Mouse (Mus musculus) kidney, adult 9 months (tissue): ENCODE measurements around the gene St6galnac6.

Experiments
- DNase-seq: peaks from one replicate; pipeline ENCODE4 v3.0.0; 2022

St6galnac6 gene

GRCm38 (mm10) chr2:32599409-32599808 is at the start of gene St6galnac6:
TSS of gene St6galnac6 (plus strand) at chr2:32599709.
- DNase-seq, result no peak

- DNase-seq, result no peak
Observed at GRCm38 (mm10) chr2:32549764-32550163, 49.7 kb upstream of the St6galnac6 start.

- DNase-seq, result no peak
Observed at GRCm38 (mm10) chr2:32551236-32551635, 48.3 kb upstream of the St6galnac6 start.

GRCm38 (mm10) chr2:32553592-32554148 is 45.8 kb upstream of the St6galnac6 start:
- DNase-seq, result no peak

- DNase-seq, result no peak
Observed at GRCm38 (mm10) chr2:32555484-32555883, 44.0 kb upstream of the St6galnac6 start.

- no peak for DNase-seq
Observed at GRCm38 (mm10) chr2:32556019-32556418, 43.5 kb upstream of the St6galnac6 start.

GRCm38 (mm10) chr2:32559570-32559969 is 39.9 kb upstream of the St6galnac6 start:
- DNase-seq, result no peak

GRCm38 (mm10) chr2:32566536-32567063 is 32.9 kb upstream of the St6galnac6 start:
- peak; percentile 79 for DNase-seq

- no peak for DNase-seq
Observed at GRCm38 (mm10) chr2:32568149-32568548, 31.4 kb upstream of the St6galnac6 start.

GRCm38 (mm10) chr2:32568941-32569340 is 30.6 kb upstream of the St6galnac6 start:
- no peak for DNase-seq

GRCm38 (mm10) chr2:32570698-32571494 is 28.6 kb upstream of the St6galnac6 start, which contains the start of gene Dpm2:
TSS of gene Dpm2 (plus strand) at chr2:32570858.
- DNase-seq, result peak; percentile 94

GRCm38 (mm10) chr2:32572196-32572595 is 27.3 kb upstream of the St6galnac6 start:
- DNase-seq, result no peak

- DNase-seq, result no peak
Observed at GRCm38 (mm10) chr2:32574497-32574896, 25.0 kb upstream of the St6galnac6 start, which contains the start of gene Pip5kl1. TSS of gene Pip5kl1 (plus strand) at chr2:32574797.

- DNase-seq, result peak; percentile 53
Observed at GRCm38 (mm10) chr2:32574901-32575585, 24.5 kb upstream of the St6galnac6 start.

GRCm38 (mm10) chr2:32575586-32576160 is 23.8 kb upstream of the St6galnac6 start, which contains the start of gene 9430097D07Rik:
TSS of gene 9430097D07Rik (minus strand) at chr2:32575684.
- no peak for DNase-seq

GRCm38 (mm10) chr2:32576532-32576931 is 23.0 kb upstream of the St6galnac6 start:
- no peak for DNase-seq

GRCm38 (mm10) chr2:32578146-32579046 is 21.1 kb upstream of the St6galnac6 start:
- no peak for DNase-seq

- DNase-seq, result no peak
Observed at GRCm38 (mm10) chr2:32581450-32582095, 17.9 kb upstream of the St6galnac6 start.

- peak; percentile 89 for DNase-seq
Observed at GRCm38 (mm10) chr2:32582830-32583799, 16.4 kb upstream of the St6galnac6 start.

- no peak for DNase-seq
Observed at GRCm38 (mm10) chr2:32585149-32585714, 14.3 kb upstream of the St6galnac6 start.
